Mouse (Mus musculus) heart, embryonic 10.5 days (tissue): Measurements from ENCODE around the gene Dhx35. TPM values are rescaled to one million over a fixed set of nuclear protein-coding genes. Genes with fewer than 3 reads are reported as not detected.

Experiments
- DNase-seq: peaks from one replicate; pipeline ENCODE4 v3.0.0-alpha.2; 2017; ENCODE audit warnings: low spot score
- H3K27ac ChIP-seq: fragments of 300-500 bp; sonication (generic); 2 replicates; pipeline ENCODE4 v1.5.1; 2016; ENCODE audit warnings: mild to moderate bottlenecking
- H3K27me3 ChIP-seq: fragments of 300-500 bp; sonication (generic); 2 replicates; pipeline ENCODE4 v1.6.1; 2016; ENCODE audit warnings: mild to moderate bottlenecking; ENCODE audit not compliant: poor library complexity, insufficient read depth, severe bottlenecking
- H3K36me3 ChIP-seq: fragments of 300-500 bp; sonication (generic); 2 replicates; pipeline ENCODE4 v1.6.1; 2016; ENCODE audit warnings: mild to moderate bottlenecking, moderate library complexity
- H3K4me1 ChIP-seq: fragments of 300-500 bp; sonication (generic); 2 replicates; pipeline ENCODE4 v1.6.1; 2016; ENCODE audit warnings: mild to moderate bottlenecking
- H3K4me3 ChIP-seq: fragments of 300-500 bp; sonication (generic); 2 replicates; pipeline ENCODE4 v1.5.1; 2016; ENCODE audit warnings: mild to moderate bottlenecking, moderate library complexity
- H3K9me3 ChIP-seq: fragments of 300-500 bp; sonication (generic); 2 replicates; pipeline ENCODE4 v1.6.1; 2016; ENCODE audit warnings: mild to moderate bottlenecking, moderate library complexity
- WGBS: fragments of 180-500 bp; shearing (Covaris S2); methylation state at CpG from one replicate; pipeline ENCODE4 v1.1.7; 2016; 5-methylcytosine and 5-hydroxymethylcytosine counted together
- polyA plus RNA-seq: library from polyadenylated mRNA; unstranded; fragments of >200 nt; fragmentation: Nextera tagmentation; extraction: Ambion mirVana; gene quantifications from 2 replicates; pipeline ENCODE4 v1.2.1, GENCODE M21; 2016

Gene Dhx35
- 14.9 and 16.5 TPM in 2 replicates for polyA plus RNA-seq

DNA sequence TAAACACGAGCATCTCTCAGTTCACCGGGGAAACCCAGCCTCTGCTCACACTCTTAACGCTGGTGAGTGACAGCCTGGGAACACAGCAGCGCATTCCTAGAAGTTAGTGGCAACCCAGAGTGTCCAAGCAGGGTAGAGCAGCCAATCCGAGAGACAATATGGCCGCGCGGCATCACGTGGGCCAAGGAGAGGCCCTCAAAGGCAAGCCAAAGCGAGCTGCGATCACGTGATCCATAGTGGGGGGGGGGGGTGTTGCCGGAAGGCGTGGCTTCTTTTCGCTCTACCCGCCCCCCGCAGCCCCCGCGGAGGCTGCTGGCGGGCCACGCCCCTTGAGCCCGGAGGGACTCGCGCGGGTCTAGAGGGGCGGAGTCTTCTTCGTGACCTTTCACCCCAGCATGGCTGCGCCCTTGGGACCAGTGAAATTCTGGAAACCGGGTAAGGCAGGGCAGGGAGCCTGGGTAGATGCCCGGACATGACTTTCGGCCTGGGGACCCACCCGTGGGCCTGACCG lies at the start of gene Dhx35:
Gene Dhx35, plus strand, starts transcription at position 314 of the 511 bp plus-strand sequence.
- WGBS, result under 1% methylated on average over 32 of the region's 33 CpGs
- H3K4me3 ChIP-seq, result peak within 1 kb of the TSS; percentile 86
- no peaks in the 10 kb centered on the region for H3K9me3 ChIP-seq
- H3K27ac ChIP-seq, result peak within 1 kb of the TSS; percentile 94
- peaks cover 5% of the 10 kb centered on the region for H3K36me3 ChIP-seq
- peak; percentile 99 for DNase-seq
- H3K4me1 ChIP-seq, result peaks cover 17% of the 10 kb centered on the region
- no peaks in the 10 kb centered on the region for H3K27me3 ChIP-seq

DNA sequence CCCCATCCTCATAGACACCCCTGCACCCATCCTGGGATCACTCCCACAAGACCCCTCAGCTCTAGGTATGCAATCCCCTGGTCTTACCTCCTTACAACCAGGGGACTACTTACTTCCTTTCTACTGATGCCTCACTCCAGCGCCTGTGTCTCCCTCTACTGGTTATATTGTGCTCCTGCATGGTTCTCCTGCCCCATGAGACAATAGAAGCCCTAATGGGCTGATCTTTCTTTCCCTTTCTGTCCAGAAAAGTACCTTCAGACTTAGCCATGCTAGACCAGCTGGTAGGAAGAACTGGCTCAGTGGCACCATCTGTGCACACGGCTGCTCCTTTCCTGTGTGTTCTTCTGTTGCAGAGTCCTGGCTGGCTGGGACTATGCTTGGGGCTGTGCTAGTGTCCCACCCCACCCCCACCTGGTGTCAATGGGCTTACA lies 49.5 kb upstream of the Dhx35 start:
- no peak overlapping the region for H3K4me3 ChIP-seq
- no peaks in the 10 kb centered on the region for H3K9me3 ChIP-seq
- WGBS, result 22% methylated on average over 2 of the region's 2 CpGs
- H3K36me3 ChIP-seq, result no peaks in the 10 kb centered on the region; the same call in 1 of the 2 replicates
- no peaks in the 10 kb centered on the region for H3K27me3 ChIP-seq
- no peak for DNase-seq
- H3K27ac ChIP-seq, result no peak overlapping the region
- H3K4me1 ChIP-seq, result peaks cover 6% of the 10 kb centered on the region; the same call in 1 of the 2 replicates

DNA sequence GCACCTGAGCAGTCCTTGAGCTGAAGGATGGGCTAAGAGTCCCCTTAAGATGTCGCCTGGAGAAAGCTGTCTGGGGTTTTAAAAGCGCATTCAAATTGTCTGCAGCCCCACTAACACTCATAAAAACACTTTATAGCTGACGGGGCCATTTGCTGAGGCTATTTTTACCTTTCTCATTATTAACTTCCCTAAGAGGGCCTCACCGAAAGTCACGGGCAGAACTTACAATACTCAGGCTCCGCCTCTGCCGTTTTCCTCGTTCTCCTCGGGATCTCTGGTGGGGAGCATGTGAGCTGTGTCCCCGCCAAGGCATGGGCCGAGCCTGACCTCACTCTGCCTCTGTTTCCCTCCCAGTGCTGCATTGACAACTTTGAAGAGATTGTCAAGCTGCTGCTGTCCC lies 48.4 kb upstream of the Dhx35 start:
- WGBS, result 61% methylated on average over 11 of the region's 11 CpGs
- no peaks in the 10 kb centered on the region; the same call in 1 of the 2 replicates for H3K36me3 ChIP-seq
- no peaks in the 10 kb centered on the region for H3K9me3 ChIP-seq
- H3K27me3 ChIP-seq, result no peaks in the 10 kb centered on the region
- no peak overlapping the region for H3K4me3 ChIP-seq
- DNase-seq, result no peak
- H3K4me1 ChIP-seq, result peaks cover 6% of the 10 kb centered on the region; the same call in 1 of the 2 replicates
- H3K27ac ChIP-seq, result no peak overlapping the region

DNA sequence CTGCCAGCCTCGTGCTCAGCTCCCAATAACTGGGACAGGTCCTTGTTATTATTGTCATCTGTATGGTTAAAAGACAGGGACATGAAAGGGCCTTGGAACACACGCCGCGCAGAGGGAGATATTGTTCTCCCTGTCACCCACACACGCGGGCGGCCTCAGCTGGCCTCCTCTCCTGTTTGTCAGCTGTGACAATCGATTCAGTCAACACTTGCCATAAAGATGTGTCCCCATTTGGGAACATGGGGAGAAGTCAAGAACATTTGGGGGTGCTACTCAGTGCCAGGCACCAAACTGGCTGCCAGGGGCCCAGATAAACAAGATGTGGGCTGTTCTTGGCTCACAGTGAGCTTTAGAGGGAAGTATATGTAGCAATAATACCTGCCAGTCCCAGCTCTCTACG lies 45.2 kb upstream of the Dhx35 start:
- Histone ChIP-seq H3K4me1 (peaks cover 6% of the 10 kb centered on the region; the same call in 1 of the 2 replicates), H3K36me3 (0 out of 2 replicates have a peak, but pooled peaks cover 7% of the 10 kb centered on the region), H3K27me3 (no peaks in the 10 kb centered on the region), H3K4me3 (no peak overlapping the region), H3K27ac (no peak overlapping the region), H3K9me3 (no peaks in the 10 kb centered on the region)
- 88% methylated on average over 9 of the region's 9 CpGs for WGBS
- no peak for DNase-seq

DNA sequence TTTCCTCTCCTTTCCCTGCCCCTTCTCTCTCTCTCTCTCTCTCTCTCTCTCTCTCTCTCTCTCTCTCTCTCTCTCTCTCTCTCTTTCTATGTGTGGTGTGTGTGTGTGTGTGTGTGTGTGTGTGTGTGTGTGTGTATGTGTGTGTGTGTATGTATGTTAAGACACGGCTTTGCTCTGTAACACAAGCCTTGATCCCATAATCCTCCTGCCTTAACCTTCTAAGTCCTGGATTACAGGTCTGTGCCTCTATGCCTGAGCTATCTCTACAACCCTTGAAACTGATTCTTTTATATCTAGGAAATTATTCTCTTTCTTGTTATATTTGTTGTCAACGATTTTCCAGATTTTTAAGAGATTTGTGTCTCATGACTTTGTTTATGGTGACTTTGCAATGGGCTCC lies 34.4 kb upstream of the Dhx35 start:
- Histone ChIP-seq H3K4me1 (0 out of 2 replicates have a peak, but pooled peaks cover 5% of the 10 kb centered on the region), H3K36me3 (no peaks in the 10 kb centered on the region; the same call in 1 of the 2 replicates), H3K27me3 (no peaks in the 10 kb centered on the region), H3K27ac (no peak overlapping the region), H3K4me3 (no peak overlapping the region), H3K9me3 (no peaks in the 10 kb centered on the region)
- no peak for DNase-seq
- WGBS, result 76% methylated on average over 2 of the region's 2 CpGs

DNA sequence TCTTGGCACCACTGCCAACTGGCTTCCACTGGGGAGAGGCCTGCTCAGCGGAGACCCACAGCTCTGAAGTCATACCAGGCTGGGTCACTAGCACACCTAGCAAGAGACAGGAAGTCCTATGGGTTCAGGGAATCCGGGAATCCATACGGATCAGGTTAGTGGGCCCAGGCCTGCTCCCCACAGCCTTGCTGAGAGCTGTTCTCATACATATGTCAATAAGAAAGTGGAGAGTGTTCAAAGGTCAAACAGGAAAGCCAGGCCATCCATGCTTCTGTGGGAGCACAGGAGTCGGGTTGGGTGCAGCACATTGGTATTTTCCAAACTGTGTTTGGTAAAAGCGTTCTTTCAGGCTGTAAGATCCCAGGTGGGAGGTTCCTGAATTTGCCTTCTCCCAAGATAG lies 32.3 kb upstream of the Dhx35 start:
- WGBS, result 86% methylated on average over 5 of the region's 5 CpGs
- no peak overlapping the region for H3K4me3 ChIP-seq
- H3K27ac ChIP-seq, result no peak overlapping the region
- 0 out of 2 replicates have a peak, but pooled peaks cover 5% of the 10 kb centered on the region for H3K4me1 ChIP-seq
- no peaks in the 10 kb centered on the region for H3K9me3 ChIP-seq
- H3K27me3 ChIP-seq, result no peaks in the 10 kb centered on the region
- no peaks in the 10 kb centered on the region; the same call in 1 of the 2 replicates for H3K36me3 ChIP-seq
- DNase-seq, result no peak

GRCm38 (mm10) chr2:158767742-158768339 lies 26.8 kb upstream of the Dhx35 start, which contains the start of gene Fam83d:
Gene Fam83d (plus strand): TSS chr2:158768093.
- peaks cover 45% of the 10 kb centered on the region for H3K4me1 ChIP-seq
- H3K27ac ChIP-seq, result peak within 1 kb of the TSS; percentile 94
- WGBS, result under 1% methylated on average over 48 of the region's 48 CpGs
- peak within 1 kb of the TSS; percentile 90 for H3K4me3 ChIP-seq
- H3K36me3 ChIP-seq, result peaks cover 9% of the 10 kb centered on the region
- no peaks in the 10 kb centered on the region for H3K9me3 ChIP-seq
- no peaks in the 10 kb centered on the region for H3K27me3 ChIP-seq
- DNase-seq, result peak; percentile 99

GRCm38 (mm10) chr2:158768350-158768749 lies 26.3 kb upstream of the Dhx35 start:
- under 1% methylated on average over 37 of the region's 37 CpGs for WGBS
- Histone ChIP-seq H3K27ac (peak overlapping the region; percentile 94), H3K4me3 (peak overlapping the region; percentile 90), H3K36me3 (peaks cover 13% of the 10 kb centered on the region), H3K27me3 (no peaks in the 10 kb centered on the region), H3K9me3 (no peaks in the 10 kb centered on the region), H3K4me1 (peaks cover 50% of the 10 kb centered on the region)
- DNase-seq, result no peak

GRCm38 (mm10) chr2:158768771-158769170 lies 25.8 kb upstream of the Dhx35 start:
- H3K9me3 ChIP-seq, result no peaks in the 10 kb centered on the region
- H3K4me1 ChIP-seq, result peaks cover 54% of the 10 kb centered on the region
- no peaks in the 10 kb centered on the region for H3K27me3 ChIP-seq
- 2% methylated on average over 5 of the region's 5 CpGs for WGBS
- H3K4me3 ChIP-seq, result peak overlapping the region; percentile 90
- peaks cover 17% of the 10 kb centered on the region for H3K36me3 ChIP-seq
- DNase-seq, result no peak
- peak overlapping the region; percentile 94 for H3K27ac ChIP-seq

DNA sequence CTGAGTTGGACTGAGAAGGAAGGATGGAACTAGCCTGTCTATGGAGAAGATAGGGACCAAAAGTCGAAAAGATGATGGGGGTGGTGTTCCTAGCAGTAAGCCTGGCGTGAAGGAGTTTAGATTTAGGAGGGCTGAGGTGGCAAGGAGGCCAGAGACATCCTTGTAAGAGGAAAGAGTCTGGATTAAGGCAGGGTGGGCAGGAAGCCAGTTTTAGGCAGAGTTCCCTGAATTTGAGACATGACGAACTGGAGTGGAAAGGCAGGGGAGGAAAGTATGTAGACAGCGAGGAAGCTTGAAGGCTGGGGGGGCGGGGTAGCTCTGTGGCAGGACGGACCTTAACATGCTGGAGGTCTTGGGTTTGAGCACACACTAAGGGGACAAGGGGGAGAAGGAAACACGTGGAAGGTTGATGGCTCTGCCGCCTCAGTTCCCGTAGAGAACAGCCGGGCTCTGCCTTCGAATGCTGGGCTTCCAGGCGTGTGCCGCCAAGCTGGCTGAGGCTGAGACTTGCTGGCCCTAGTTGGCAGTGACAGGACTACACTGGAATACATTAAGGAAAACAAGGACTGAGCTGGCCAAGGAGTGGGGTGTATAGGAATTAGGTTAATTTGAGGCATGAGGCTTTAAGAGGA lies 24.4 kb upstream of the Dhx35 start:
- Histone ChIP-seq H3K4me3 (peak overlapping the region; percentile 90), H3K9me3 (no peaks in the 10 kb centered on the region), H3K27me3 (no peaks in the 10 kb centered on the region), H3K4me1 (peaks cover 66% of the 10 kb centered on the region), H3K36me3 (peaks cover 18% of the 10 kb centered on the region), H3K27ac (peak overlapping the region; percentile 52)
- WGBS, result 44% methylated on average over 13 of the region's 13 CpGs
- DNase-seq, result no peak

- WGBS, result 44% methylated on average over 11 of the region's 11 CpGs
- Histone ChIP-seq H3K36me3 (peaks cover 24% of the 10 kb centered on the region), H3K27ac (peak overlapping the region; percentile 52; the same call in 1 of the 2 replicates), H3K4me1 (peaks cover 76% of the 10 kb centered on the region), H3K27me3 (no peaks in the 10 kb centered on the region), H3K4me3 (peak overlapping the region; percentile 90), H3K9me3 (no peaks in the 10 kb centered on the region)
- no peak for DNase-seq
Observed at GRCm38 (mm10) chr2:158771066-158771763, 23.4 kb upstream of the Dhx35 start.

- no peak overlapping the region for H3K27ac ChIP-seq
- no peak overlapping the region for H3K4me3 ChIP-seq
- no peak for DNase-seq
- WGBS, result 78% methylated on average over 13 of the region's 13 CpGs
- H3K9me3 ChIP-seq, result no peaks in the 10 kb centered on the region
- H3K27me3 ChIP-seq, result no peaks in the 10 kb centered on the region
- peaks cover 87% of the 10 kb centered on the region for H3K4me1 ChIP-seq
- peaks cover 24% of the 10 kb centered on the region for H3K36me3 ChIP-seq
Observed at GRCm38 (mm10) chr2:158772808-158773207, 21.8 kb upstream of the Dhx35 start.
